Mouse (Mus musculus) liver, adult 2 months (tissue): ENCODE measurements around the gene Pbx4.

Source experiments
- CTCF ChIP-seq: fragments of 200-500 bp; IDR thresholded peaks from 2 replicates; pipeline ENCODE4 v1.5.1; 2011; ENCODE audit warnings: low read depth, low read length, control low read depth
- POLR2A ChIP-seq: fragments of 200-500 bp; IDR thresholded peaks from 2 replicates; pipeline ENCODE4 v1.6.1; 2011; ENCODE audit warnings: low read length, control low read depth; ENCODE audit not compliant: insufficient read depth; ENCODE audit errors: extremely low read depth

- TF ChIP-seq CTCF (no peak), POLR2A (no peak)
Measured at GRCm38 (mm10) chr8:69879678-69880077, 47.4 kb downstream of the Pbx4 start.
